Mouse (Mus musculus) ES-E14 (cell line): Measurements from ENCODE around the gene Vinac1. TPM values are rescaled to one million over a fixed set of nuclear protein-coding genes. Genes with fewer than 3 reads are reported as not detected.

Experiments used
- DNase-seq: peaks from one replicate; pipeline ENCODE4 v3.0.0-alpha.2; 2013; ENCODE audit warnings: low read depth, low spot score
- H3K27ac ChIP-seq: 2 replicates; pipeline ENCODE4 v1.5.1; 2012; ENCODE audit warnings: low read depth, mild to moderate bottlenecking, low read length, moderate library complexity, mixed read lengths; ENCODE audit not compliant: poor library complexity, insufficient read depth, severe bottlenecking
- H3K36me3 ChIP-seq: 2 replicates; pipeline ENCODE4 v1.6.1; 2012; ENCODE audit warnings: mild to moderate bottlenecking, low read length, moderate library complexity, mixed read lengths; ENCODE audit not compliant: control insufficient read depth, poor library complexity, insufficient read depth, severe bottlenecking
- H3K4me1 ChIP-seq, 2 experiments: fragments of 150-350 bp in 1 of 2; sonication (generic) in 1 of 2; 2 replicates each; pipeline ENCODE4 v1.6.1; 2012; ENCODE audit warnings: low read length in 2 of 2, mild to moderate bottlenecking in 1 of 2, mixed read lengths in 1 of 2; ENCODE audit not compliant: control insufficient read depth in 2 of 2, insufficient read depth in 2 of 2, poor library complexity in 1 of 2
- H3K4me3 ChIP-seq, 2 experiments: fragments of 150-350 bp in 1 of 2; sonication (generic) in 1 of 2; 2 replicates each; pipeline ENCODE4 v1.5.1; 2012; ENCODE audit warnings: low read length in 2 of 2, low read depth in 1 of 2, mild to moderate bottlenecking in 1 of 2, mixed read lengths in 1 of 2; ENCODE audit not compliant: insufficient read depth in 1 of 2, poor library complexity in 1 of 2, severe bottlenecking in 1 of 2
- H3K9ac ChIP-seq: 2 replicates; pipeline ENCODE4 v1.6.1; 2012; ENCODE audit warnings: low read depth, mild to moderate bottlenecking, low read length, mixed read lengths; ENCODE audit not compliant: poor library complexity, insufficient read depth, severe bottlenecking
- H3K9me3 ChIP-seq: fragments of 150-350 bp; sonication (generic); 2 replicates; pipeline ENCODE4 v1.6.1; 2012; ENCODE audit warnings: low read depth, mild to moderate bottlenecking, low read length; ENCODE audit not compliant: control insufficient read depth, insufficient read depth
- CHD2 ChIP-seq: IDR thresholded peaks from 2 replicates; pipeline ENCODE4 v1.6.1; 2014; ENCODE audit warnings: mild to moderate bottlenecking, low read depth, low read length, inconsistent platforms
- HCFC1 ChIP-seq: IDR thresholded peaks from 2 replicates; pipeline ENCODE4 v1.6.1; 2012; ENCODE audit warnings: low read length, inconsistent platforms, borderline replicate concordance; ENCODE audit not compliant: insufficient read depth
- MAFK ChIP-seq: IDR thresholded peaks from 2 replicates; pipeline ENCODE4 v1.6.1; 2014; ENCODE audit warnings: mild to moderate bottlenecking, low read depth, low read length, inconsistent platforms; ENCODE audit not compliant: insufficient read depth
- ZC3H11A ChIP-seq: IDR thresholded peaks from 2 replicates; pipeline ENCODE4 v1.6.1; 2012; ENCODE audit warnings: low read depth, mild to moderate bottlenecking, inconsistent platforms, low read length, borderline replicate concordance
- ZNF384 ChIP-seq: IDR thresholded peaks from 2 replicates; pipeline ENCODE4 v1.6.1; 2012; ENCODE audit warnings: low read depth, low read length, inconsistent platforms
- in situ Hi-C, 2 experiments: fragments of 600-800 bp; cut with MboI; formaldehyde crosslinking; loops; one replicate each; pipeline ENCODE4 v1.15.1; 2025; ENCODE audit warnings: low sequenced_read_pairs in 2 of 2, inconsistent platforms in 1 of 2; ENCODE audit not compliant: unreplicated experiment in 2 of 2
- total RNA-seq: library from RNA; depleted of rRNA; stranded (reverse); fragments of 300-350 nt; gene quantifications from 2 replicates; pipeline ENCODE4 v1.2.3, GENCODE M21; 2012

The Vinac1 gene
- total RNA-seq, 1 experiment, result 0.13 TPM

- TF ChIP-seq MAFK (no peak), HCFC1 (no peak)
- DNase-seq, result no peak
- Histone ChIP-seq H3K27ac (no peak overlapping the region), H3K9ac (no peak overlapping the region), H3K36me3 (peaks cover 6% of the 10 kb centered on the region; the same call in 1 of the 2 replicates), H3K4me1 (no peaks in the 10 kb centered on the region), H3K4me3 (no peak overlapping the region), H3K9me3 (no peaks in the 10 kb centered on the region)
- in situ Hi-C loops, result no loop called here
These were observed 39.5 kb upstream of the Vinac1 start for GRCm38 (mm10) chr2:129087520-129087919.

- Histone ChIP-seq H3K4me3 (no peak overlapping the region), H3K36me3 (peaks cover 6% of the 10 kb centered on the region; the same call in 1 of the 2 replicates), H3K9me3 (no peaks in the 10 kb centered on the region), H3K4me1 (no peaks in the 10 kb centered on the region), H3K27ac (no peak overlapping the region), H3K9ac (no peak overlapping the region)
- no peak for DNase-seq
- in situ Hi-C loops, result no loop called here
- TF ChIP-seq ZC3H11A, result no peak
- TF ChIP-seq ZNF384, result no peak
- no peak for TF ChIP-seq CHD2
- TF ChIP-seq MAFK, result no peak
- no peak for TF ChIP-seq HCFC1
These were observed 37.0 kb upstream of the Vinac1 start for GRCm38 (mm10) chr2:129084959-129085358.

- no peaks in the 10 kb centered on the region for H3K4me1 ChIP-seq
- in situ Hi-C loops, result no loop called here
- H3K27ac ChIP-seq, result no peak overlapping the region
- no peak overlapping the region for H3K9ac ChIP-seq
- no peak for TF ChIP-seq CHD2
- TF ChIP-seq MAFK, result no peak
- TF ChIP-seq ZC3H11A, result no peak
- no peak for TF ChIP-seq HCFC1
- TF ChIP-seq ZNF384, result no peak
- no peaks in the 10 kb centered on the region for H3K9me3 ChIP-seq
- no peak overlapping the region for H3K4me3 ChIP-seq
- no peak for DNase-seq
- peaks cover 2% of the 10 kb centered on the region; the same call in 1 of the 2 replicates for H3K36me3 ChIP-seq
These were observed 35.5 kb upstream of the Vinac1 start for GRCm38 (mm10) chr2:129083514-129083913.

DNA sequence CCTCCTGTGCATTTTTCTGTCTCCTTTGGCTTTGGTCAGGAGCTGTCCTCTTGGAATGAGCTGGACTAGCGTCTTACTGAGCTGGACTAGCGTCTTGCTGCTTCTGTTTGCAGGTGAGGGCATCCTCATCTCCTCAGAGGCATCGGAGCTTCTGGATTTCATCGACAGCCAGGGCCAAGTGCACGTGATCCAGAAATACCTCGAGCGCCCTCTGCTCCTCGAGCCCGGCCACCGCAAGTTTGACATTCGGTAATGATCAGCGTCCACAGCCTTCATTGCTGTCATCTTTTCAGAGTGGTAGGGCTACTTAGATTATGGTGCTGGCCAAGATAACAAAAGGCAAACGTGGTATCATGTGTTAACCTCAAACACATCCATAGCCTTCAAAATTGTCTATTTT, 33.1 kb upstream of the Vinac1 start:
- H3K9me3 ChIP-seq, result no peaks in the 10 kb centered on the region
- DNase-seq, result no peak
- TF ChIP-seq MAFK, result no peak
- in situ Hi-C loops, result no loop called here
- H3K27ac ChIP-seq, result no peak overlapping the region
- peaks cover 2% of the 10 kb centered on the region; the same call in 1 of the 2 replicates for H3K36me3 ChIP-seq
- no peaks in the 10 kb centered on the region for H3K4me1 ChIP-seq
- H3K9ac ChIP-seq, result no peak overlapping the region
- no peak overlapping the region for H3K4me3 ChIP-seq

- no peak overlapping the region for H3K4me3 ChIP-seq
- DNase-seq, result no peak
- H3K36me3 ChIP-seq, result no peaks in the 10 kb centered on the region
- no peaks in the 10 kb centered on the region for H3K9me3 ChIP-seq
- no peak overlapping the region for H3K27ac ChIP-seq
- no peaks in the 10 kb centered on the region for H3K4me1 ChIP-seq
- TF ChIP-seq ZNF384 (no peak), MAFK (no peak)
- in situ Hi-C loops, result no loop called here
- H3K9ac ChIP-seq, result no peak overlapping the region
These were observed 31.2 kb upstream of the Vinac1 start for GRCm38 (mm10) chr2:129079194-129079593.
